Mouse (Mus musculus) colon, adult 2 months (tissue): ENCODE measurements around the gene Exd2. TPM values are rescaled to one million over a fixed set of nuclear protein-coding genes. Genes with fewer than 3 reads are reported as not detected.

Experiments used
- polyA plus RNA-seq: library from polyadenylated mRNA; depleted of rRNA; stranded (reverse); fragments of >200 nt; gene quantifications from 2 replicates; pipeline ENCODE4 v1.2.3, GENCODE M21; 2012; rRNA removed

Exd2 gene
- polyA plus RNA-seq, result 8.8 and 9.1 TPM in 2 replicates

GRCm38 (mm10) chr12:80462942-80463651, at the start of gene Exd2:
Gene Exd2 (plus strand): TSS chr12:80463095.

GRCm38 (mm10) chr12:80436336-80436976, 26.4 kb upstream of the Exd2 start, which contains the start of gene Dcaf5:
Gene Dcaf5 (minus strand): TSS chr12:80436601.

GRCm38 (mm10) chr12:80517977-80518376, 55.1 kb downstream of the Exd2 start, which contains the start of gene Galnt16:
Gene Galnt16 (plus strand): TSS chr12:80518277.

Other genes starting within 250 kb of the Exd2 start
- 105 and 121 TPM in 2 replicates for gene Actn1, start 202.7 kb upstream of the Exd2 start, polyA plus RNA-seq
- 20.0 and 20.5 TPM in 2 replicates for gene Dcaf5, start 26.5 kb upstream of the Exd2 start, polyA plus RNA-seq
- gene Galnt16, start 55.2 kb downstream of the Exd2 start, polyA plus RNA-seq, result 2.2 and 2.3 TPM in 2 replicates
- gene Slc39a9, start 180.8 kb downstream of the Exd2 start, polyA plus RNA-seq, result 90.4 and 93.9 TPM in 2 replicates
- gene Erh, start 181.2 kb downstream of the Exd2 start, polyA plus RNA-seq, result 14.9 and 20.7 TPM in 2 replicates
- 4.6 and 5.1 TPM in 2 replicates for gene Plekhd1, start 229.5 kb downstream of the Exd2 start, polyA plus RNA-seq